Mouse (Mus musculus) gastrocnemius, postnatal 10 days (tissue): Measurements from ENCODE around the gene Gstt2. TPM values are rescaled to one million over a fixed set of nuclear protein-coding genes. Genes with fewer than 3 reads are reported as not detected.
A peak's percentile ranks its signal among the peaks of the same experiment; 100 is the strongest.

Experiments used
- DNase-seq: peaks from one replicate; pipeline ENCODE4 v3.0.0; 2021; ENCODE audit warnings: mixed read lengths
- total RNA-seq, 2 experiments: library from RNA; stranded (reverse); gene quantifications; 2 replicates each; pipeline ENCODE4 v1.2.3; 2021

Gene Gstt2
- total RNA-seq, 2 experiments from 2014 or later, result 7.1 to 8.4 TPM

DNA sequence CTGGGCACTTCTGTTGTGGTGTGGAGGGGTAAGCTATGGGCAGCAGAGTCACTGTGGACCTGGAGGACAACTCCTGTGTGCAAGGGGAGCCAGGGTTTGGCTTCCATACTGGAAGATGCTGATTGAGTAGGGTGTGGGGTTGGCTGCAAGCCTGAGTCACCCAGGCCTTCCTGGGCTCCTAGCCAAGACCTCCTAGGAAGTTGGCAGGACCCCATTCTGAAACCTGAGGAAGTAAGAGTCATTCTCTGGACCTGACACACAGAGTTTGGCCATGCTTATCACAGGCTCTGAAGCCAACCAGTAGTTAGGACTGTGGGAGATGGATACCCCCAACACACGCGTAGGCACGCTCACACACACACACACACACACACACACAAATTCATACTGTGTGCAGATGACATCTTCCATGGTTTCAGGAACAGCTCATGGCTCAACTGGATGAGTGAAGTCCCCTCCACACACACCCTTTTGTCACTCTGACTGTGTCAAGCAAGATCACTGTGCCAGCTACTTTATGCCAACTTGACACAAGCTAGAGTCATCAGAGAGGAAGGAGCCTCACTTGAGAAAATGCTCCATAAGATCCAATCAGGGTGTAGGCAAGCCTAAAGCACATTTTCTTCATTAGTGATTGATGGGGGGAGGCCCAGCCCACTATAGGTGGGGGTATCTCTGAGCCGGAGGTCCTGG lies 9.4 kb downstream of the Gstt2 start:
- DNase-seq, result peak; percentile 72

GRCm38 (mm10) chr10:75824530-75824929 lies 12.7 kb downstream of the Gstt2 start:
- DNase-seq, result no peak

GRCm38 (mm10) chr10:75823782-75824181 lies 13.4 kb downstream of the Gstt2 start:
- no peak for DNase-seq

DNA sequence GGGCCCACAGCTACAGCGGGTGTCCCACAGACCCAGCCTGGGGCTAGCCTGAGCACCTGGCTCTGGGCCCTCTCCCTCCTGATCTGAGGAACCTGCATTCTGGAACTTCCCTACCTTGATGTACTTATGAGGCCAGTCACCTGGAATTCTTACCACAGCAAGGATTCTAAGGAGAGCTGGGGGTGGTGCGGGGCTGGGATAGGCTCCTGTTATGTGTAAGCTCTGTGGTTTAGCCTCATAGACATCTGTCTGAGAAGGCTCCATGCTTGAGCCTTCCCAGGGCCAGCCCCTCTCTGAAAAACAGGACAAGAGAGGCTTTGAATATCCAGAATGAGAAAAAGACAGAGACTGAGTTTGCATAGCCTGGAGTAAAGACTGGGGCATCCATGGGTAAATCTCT lies 14.8 kb downstream of the Gstt2 start, which contains the start of gene Gstt4:
Gene Gstt4, minus strand, starts transcription at position 101 of the 400 bp plus-strand sequence.
- no peak for DNase-seq

- DNase-seq, result no peak
Measured at GRCm38 (mm10) chr10:75819882-75820281, 17.3 kb downstream of the Gstt2 start.

DNA sequence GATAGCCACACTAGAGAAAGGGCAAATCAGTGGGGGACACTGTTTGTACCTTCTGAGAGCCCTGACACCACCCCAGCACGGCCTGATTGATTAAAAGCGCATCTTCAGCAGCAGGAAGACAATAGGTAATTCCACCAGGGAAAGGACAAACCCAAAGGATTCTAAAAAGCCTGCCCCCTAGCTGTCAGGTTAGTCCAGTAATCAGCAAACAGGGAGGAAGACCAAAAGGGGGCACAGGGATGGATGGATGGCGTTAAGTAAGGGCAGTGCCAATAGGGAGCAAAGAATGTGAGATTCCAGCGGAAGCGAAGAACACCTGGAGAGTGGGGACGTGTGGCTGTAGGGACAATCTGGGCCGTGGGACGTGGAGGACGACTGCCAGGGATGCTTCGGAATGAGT lies 18.6 kb downstream of the Gstt2 start:
- DNase-seq, result no peak

DNA sequence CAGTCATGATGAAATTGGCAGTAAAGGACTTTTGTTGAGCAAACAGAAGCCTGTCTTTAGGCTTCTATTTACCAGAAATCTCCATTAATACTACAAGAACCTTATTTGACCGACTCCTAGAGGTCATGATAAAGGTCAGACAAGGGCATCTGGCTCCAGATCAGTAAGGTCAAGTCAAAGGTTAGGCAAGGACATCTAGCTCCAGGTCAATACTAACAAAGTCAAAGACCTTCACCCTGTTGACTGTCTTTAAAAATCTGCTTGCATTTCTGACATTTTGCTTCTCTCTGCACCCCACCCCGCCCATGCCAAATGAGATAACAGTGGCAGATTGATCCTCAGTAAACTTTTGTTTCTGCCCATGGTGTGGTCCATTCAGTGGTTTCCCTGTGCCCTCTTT lies 33.0 kb downstream of the Gstt2 start:
- no peak for DNase-seq

DNA sequence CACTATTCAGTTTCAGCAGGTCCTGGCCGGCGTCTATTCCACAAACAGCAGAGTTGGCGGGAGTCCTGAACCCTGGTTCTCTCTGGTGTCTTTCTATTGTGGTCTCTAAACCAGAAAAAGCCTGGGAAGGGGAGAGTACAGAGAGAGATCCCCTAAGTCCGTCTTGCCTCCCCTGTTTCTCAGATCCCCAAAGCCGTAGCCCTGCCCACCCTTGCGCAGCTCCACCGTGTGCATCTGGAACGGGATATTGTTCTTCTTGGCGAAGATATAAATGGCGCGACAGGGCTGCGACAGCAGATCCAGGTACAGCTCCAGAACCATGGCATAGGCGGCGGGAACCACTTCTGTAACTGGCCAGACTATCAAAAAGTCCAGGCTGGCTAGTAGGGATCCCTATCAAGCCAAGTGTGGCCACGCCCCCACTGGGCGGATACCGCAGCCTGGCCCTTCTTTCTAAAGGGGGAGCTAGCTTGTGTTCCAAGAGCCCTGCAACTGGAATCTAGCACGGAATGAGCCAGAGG lies 39.0 kb downstream of the Gstt2 start, which contains the start of gene Gstt1:
Gene Gstt1, minus strand, starts transcription at position 409 of the 521 bp plus-strand sequence.
- peak; percentile 73 for DNase-seq

GRCm38 (mm10) chr10:75797619-75798175 lies 39.5 kb downstream of the Gstt2 start:
- peak; percentile 43 for DNase-seq

DNA sequence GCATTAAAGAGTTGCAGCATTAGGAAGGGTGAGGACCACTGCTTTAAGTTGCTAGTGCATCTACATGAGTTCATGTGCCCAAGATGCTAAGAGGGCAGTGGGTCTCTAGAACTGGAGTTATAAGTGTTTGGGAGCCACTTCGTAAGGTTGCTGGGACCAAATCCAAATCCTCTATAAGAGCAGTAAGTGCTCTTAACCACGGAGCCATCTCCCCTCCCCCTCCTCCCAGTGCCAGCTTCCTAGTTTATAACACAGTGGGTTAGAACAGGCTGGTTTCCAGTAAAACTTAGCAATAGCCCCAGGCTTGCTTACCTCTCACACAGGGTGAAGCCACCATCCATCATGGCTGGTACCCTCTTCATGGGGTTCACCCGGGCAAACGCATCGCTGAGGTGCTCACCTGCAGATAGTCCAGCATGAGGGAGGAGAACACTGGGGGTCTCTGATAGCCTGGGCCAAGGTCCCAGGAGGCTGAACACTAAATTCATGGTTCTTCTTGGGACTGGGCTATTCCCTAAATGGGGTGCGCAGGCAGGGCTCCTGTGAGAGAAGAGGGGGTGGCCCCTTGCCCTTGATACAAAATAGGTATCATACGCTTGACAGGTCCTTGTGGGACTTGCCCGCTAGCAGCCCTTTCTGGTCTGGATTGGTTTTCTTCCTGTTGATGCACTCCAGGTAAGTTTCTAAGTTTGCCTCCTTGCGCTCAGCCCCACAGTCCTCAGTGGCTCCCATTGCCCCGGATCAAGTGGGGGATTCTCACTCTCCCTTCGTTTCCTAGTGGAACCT lies 40.3 kb downstream of the Gstt2 start:
- DNase-seq, result no peak

GRCm38 (mm10) chr10:75794880-75795279 lies 42.3 kb downstream of the Gstt2 start:
- DNase-seq, result no peak

- DNase-seq, result no peak
Measured at GRCm38 (mm10) chr10:75790773-75791172, 46.5 kb downstream of the Gstt2 start.

- no peak for DNase-seq
Measured at GRCm38 (mm10) chr10:75789841-75790240, 47.4 kb downstream of the Gstt2 start.

- no peak for DNase-seq
Measured at GRCm38 (mm10) chr10:75789081-75789735, 48.0 kb downstream of the Gstt2 start.

DNA sequence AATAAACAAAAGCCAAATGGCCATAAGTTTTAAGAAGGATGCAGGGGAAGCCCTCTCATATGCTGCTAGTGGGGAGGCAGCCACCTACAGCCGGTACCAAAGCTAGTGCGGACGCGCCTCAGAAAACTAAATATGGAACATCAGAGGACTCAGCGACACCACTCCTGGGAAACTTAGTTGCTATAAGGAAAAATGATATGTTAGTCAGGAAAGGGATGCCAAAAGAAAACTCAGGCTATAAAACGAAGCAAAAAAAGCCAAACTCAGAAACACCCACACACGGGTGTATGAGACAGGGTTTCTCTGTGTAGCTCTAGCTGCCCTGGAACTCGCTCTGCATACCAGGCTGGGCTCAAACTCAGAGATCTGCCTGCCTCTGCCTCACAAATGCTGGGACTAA lies 48.9 kb downstream of the Gstt2 start:
- no peak for DNase-seq

DNA sequence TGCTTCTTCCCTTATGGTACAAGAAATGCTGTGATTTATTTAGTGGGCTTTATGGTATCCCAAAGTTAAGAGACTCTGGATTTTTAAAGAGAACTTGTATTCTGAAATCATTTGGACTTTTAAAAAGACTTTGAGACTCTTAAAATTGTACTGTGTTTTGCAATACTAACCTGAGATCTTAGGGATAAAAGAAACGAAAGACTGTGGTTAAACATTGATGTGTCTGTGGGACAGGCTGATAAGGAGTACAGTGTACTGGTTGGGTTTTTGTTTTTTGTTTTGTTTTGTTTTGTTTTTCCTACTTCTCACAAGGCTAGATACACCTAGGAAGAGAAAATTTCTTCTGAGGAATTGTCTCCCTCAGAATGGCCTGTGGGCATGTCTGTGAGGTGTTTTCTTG lies 51.8 kb downstream of the Gstt2 start:
- no peak for DNase-seq

Other genes starting within 250 kb of the Gstt2 start
- 1 to 10 TPM; 5.8 to 7.0 TPM for gene Ggt5, start 248.1 kb downstream of the Gstt2 start, total RNA-seq
- 1 to 10 TPM; 2.6 to 3.3 TPM for gene Susd2, start 193.4 kb downstream of the Gstt2 start, total RNA-seq
- 10 to 100 TPM; 11.7 to 18.7 TPM for gene Cabin1, start 73.1 kb downstream of the Gstt2 start, total RNA-seq
- gene Ddt, start 64.0 kb downstream of the Gstt2 start, total RNA-seq, result 10 to 100 TPM; 26.9 to 35.6 TPM
- not detected for gene Gm20441, start 56.5 kb downstream of the Gstt2 start, total RNA-seq
- 1 to 10 TPM; 6.0 to 6.3 TPM for gene Gstt3, start 56.0 kb downstream of the Gstt2 start, total RNA-seq
- gene Gstt1, start 38.8 kb downstream of the Gstt2 start, total RNA-seq, result 10 to 100 TPM; 12.0 to 12.5 TPM
- not detected for gene Gstt4, start 14.9 kb downstream of the Gstt2 start, total RNA-seq
- gene Mif, start 22.8 kb upstream of the Gstt2 start, total RNA-seq, result 100 to 1,000 TPM; 146 to 148 TPM
- gene Derl3, start 56.0 kb upstream of the Gstt2 start, total RNA-seq, result under 1 TPM in 1 of 2 experiments, not detected in 1; 0.27 TPM
- 10 to 100 TPM; 30.5 to 39.1 TPM for gene Smarcb1, start 84.2 kb upstream of the Gstt2 start, total RNA-seq
- gene Chchd10, start 95.7 kb upstream of the Gstt2 start, total RNA-seq, result 100 to 1,000 TPM; 592 to 715 TPM
- gene Mmp11, start 99.1 kb upstream of the Gstt2 start, total RNA-seq, result 1 to 10 TPM; 5.1 to 7.4 TPM
- under 1 TPM in 1 of 2 experiments, not detected in 1; 0.27 TPM for gene Gm867, start 103.2 kb upstream of the Gstt2 start, total RNA-seq
- gene Vpreb3, start 105.6 kb upstream of the Gstt2 start, total RNA-seq, result 1 to 10 TPM in 1 of 2 experiments, not detected in 1; 1.1 TPM
- gene Gm5134, start 117.1 kb upstream of the Gstt2 start, total RNA-seq, result not detected
- gene Zfp280b, start 195.2 kb upstream of the Gstt2 start, total RNA-seq, result 10 to 100 TPM in 1 of 2 experiments, 1 to 10 TPM in 1; 9.5 to 10.3 TPM